Mouse (Mus musculus): ENCODE results near the gene Tsc22d4. TPM values are rescaled to one million over a fixed set of nuclear protein-coding genes. Genes with fewer than 3 reads are reported as not detected.
"Not testable (repeated sequence)": the region's sequence is repeated elsewhere in the genome, so short reads cannot be mapped to it uniquely, and the experiment has no call there.

Tsc22d4 gene
- 100 to 1,000 TPM; 160 to 174 TPM for total RNA-seq (2021)
- long read RNA-seq, experiment 1, transcript Tsc22d4-202 (5 exons, 3,983 nt): minor isoform, 15 of 64 reads
- long read RNA-seq, experiment 1, transcript Tsc22d4-205 (3 exons, 790 nt): major isoform, 32 of 64 reads
- long read RNA-seq, experiment 1, transcript Tsc22d4-209 (3 exons, 563 nt): minor isoform, 6 of 64 reads
- long read RNA-seq, experiment 1, partial matches to known transcripts: 3 of 64 reads
- long read RNA-seq, experiment 1, other reads (novel, unspliced or antisense): 8 of 64 reads
- long read RNA-seq, experiment 2, transcript Tsc22d4-202 (5 exons, 3,983 nt): minor isoform, 18 of 101 reads
- long read RNA-seq, experiment 2, transcript Tsc22d4-205 (3 exons, 790 nt): major isoform, 43 of 101 reads
- long read RNA-seq, experiment 2, transcript Tsc22d4-209 (3 exons, 563 nt): minor isoform, 10 of 101 reads
- long read RNA-seq, experiment 2, partial matches to known transcripts: 11 of 101 reads
- long read RNA-seq, experiment 2, other reads (novel, unspliced or antisense): 19 of 101 reads

- peak; percentile 83 to 92 for DNase-seq (ENCODE audit: low spot score in 2 of 2)
- Histone ChIP-seq H3K27ac (peak within 1 kb of the TSS; percentile 93), H3K4me3 (peak within 1 kb of the TSS; percentile 82)
- no peak for TF ChIP-seq CTCF (conservative IDR thresholded peaks at IDR 0.05)
These were observed at the start of gene Tsc22d4 for GRCm38 (mm10) chr5:137745214-137746171. TSS of gene Tsc22d4 (plus strand) at chr5:137745730.

GRCm38 (mm10) chr5:137695930-137696329 lies 49.6 kb upstream of the Tsc22d4 start:
- no peak for TF ChIP-seq CTCF (conservative IDR thresholded peaks at IDR 0.05)
- Histone ChIP-seq H3K4me3 (no peak overlapping the region), H3K27ac (no peak overlapping the region)
- no peak for DNase-seq (ENCODE audit: low spot score in 2 of 2)

- DNase-seq (ENCODE audit: low spot score in 2 of 2): no peak
- no peak overlapping the region for H3K27ac ChIP-seq
- TF ChIP-seq CTCF (conservative IDR thresholded peaks at IDR 0.05): no peak
- no peak overlapping the region for H3K4me3 ChIP-seq
These were observed 46.5 kb upstream of the Tsc22d4 start for GRCm38 (mm10) chr5:137699080-137699479.

GRCm38 (mm10) chr5:137699850-137700249 lies 45.7 kb upstream of the Tsc22d4 start:
- TF ChIP-seq CTCF (conservative IDR thresholded peaks at IDR 0.05): no peak
- Histone ChIP-seq H3K4me3 (no peak overlapping the region), H3K27ac (no peak overlapping the region)
- DNase-seq (ENCODE audit: low spot score in 2 of 2): no peak

- Histone ChIP-seq H3K4me3 (no peak overlapping the region), H3K27ac (no peak overlapping the region)
- no peak for DNase-seq (ENCODE audit: low spot score in 2 of 2)
- TF ChIP-seq CTCF (conservative IDR thresholded peaks at IDR 0.05): no peak
These were observed 40.3 kb upstream of the Tsc22d4 start for GRCm38 (mm10) chr5:137705242-137705641.

GRCm38 (mm10) chr5:137706913-137707633 lies 38.5 kb upstream of the Tsc22d4 start:
- TF ChIP-seq CTCF (conservative IDR thresholded peaks at IDR 0.05): no peak
- H3K4me3 ChIP-seq: no peak overlapping the region
- peak in 1 of 2 experiments; percentile 35 for DNase-seq (ENCODE audit: low spot score in 2 of 2)
- H3K27ac ChIP-seq: no peak overlapping the region

GRCm38 (mm10) chr5:137713454-137713853 lies 32.1 kb upstream of the Tsc22d4 start:
- Histone ChIP-seq H3K27ac (no peak overlapping the region), H3K4me3 (no peak overlapping the region)
- no peak for TF ChIP-seq CTCF (conservative IDR thresholded peaks at IDR 0.05)
- no peak for DNase-seq (ENCODE audit: low spot score in 2 of 2)

- TF ChIP-seq CTCF (conservative IDR thresholded peaks at IDR 0.05): no peak
- no peak for DNase-seq (ENCODE audit: low spot score in 2 of 2)
- Histone ChIP-seq H3K4me3 (no peak overlapping the region), H3K27ac (no peak overlapping the region)
These were observed 29.8 kb upstream of the Tsc22d4 start for GRCm38 (mm10) chr5:137715685-137716084.

- Histone ChIP-seq H3K4me3 (no peak overlapping the region), H3K27ac (no peak overlapping the region)
- no peak for TF ChIP-seq CTCF (conservative IDR thresholded peaks at IDR 0.05)
- DNase-seq (ENCODE audit: low spot score in 2 of 2): no peak
These were observed 27.3 kb upstream of the Tsc22d4 start for GRCm38 (mm10) chr5:137718020-137718790.

GRCm38 (mm10) chr5:137719088-137719487 lies 26.4 kb upstream of the Tsc22d4 start:
- TF ChIP-seq CTCF (conservative IDR thresholded peaks at IDR 0.05): no peak
- DNase-seq (ENCODE audit: low spot score in 2 of 2): no peak
- Histone ChIP-seq H3K27ac (no peak overlapping the region), H3K4me3 (no peak overlapping the region)

GRCm38 (mm10) chr5:137720558-137721164 lies 24.9 kb upstream of the Tsc22d4 start:
- DNase-seq (ENCODE audit: low spot score in 2 of 2); H3K27ac ChIP-seq; H3K4me3 ChIP-seq: not testable (repeated sequence)
